Mouse (Mus musculus) embryonic facial prominence, embryonic 10.5 days (tissue): ENCODE measurements around the gene Cep250. TPM values are rescaled to one million over a fixed set of nuclear protein-coding genes. Genes with fewer than 3 reads are reported as not detected.

Source experiments
- DNase-seq: peaks from one replicate; pipeline ENCODE4 v3.0.0-alpha.2; 2017; ENCODE audit warnings: low spot score
- H3K27ac ChIP-seq: fragments of 300-500 bp; sonication (generic); replicated peaks from 2 replicates; pipeline ENCODE4 v1.5.1; 2016; ENCODE audit warnings: mild to moderate bottlenecking
- H3K27me3 ChIP-seq: fragments of 300-500 bp; sonication (generic); replicated peaks from 2 replicates; pipeline ENCODE4 v1.6.1; 2016; ENCODE audit warnings: low read depth, mild to moderate bottlenecking; ENCODE audit not compliant: poor library complexity, severe bottlenecking
- H3K36me3 ChIP-seq: fragments of 300-500 bp; sonication (generic); replicated peaks from 2 replicates; pipeline ENCODE4 v1.6.1; 2016; ENCODE audit warnings: mild to moderate bottlenecking, moderate library complexity
- H3K4me1 ChIP-seq: fragments of 300-500 bp; sonication (generic); 2 replicates; pipeline ENCODE4 v1.6.1; 2016
- H3K4me3 ChIP-seq: fragments of 300-500 bp; sonication (generic); 2 replicates; pipeline ENCODE4 v1.5.1; 2016; ENCODE audit warnings: mild to moderate bottlenecking, moderate library complexity
- H3K9me3 ChIP-seq: fragments of 300-500 bp; sonication (generic); 2 replicates; pipeline ENCODE4 v1.6.1; 2016; ENCODE audit warnings: mild to moderate bottlenecking
- WGBS: fragments of 180-500 bp; shearing (Covaris S2); methylation state at CpG from one replicate; pipeline ENCODE4 v1.1.7; 2016; 5-methylcytosine and 5-hydroxymethylcytosine counted together
- polyA plus RNA-seq: library from polyadenylated mRNA; unstranded; fragments of >200 nt; fragmentation: Nextera tagmentation; extraction: Ambion mirVana; gene quantifications from 2 replicates; pipeline ENCODE4 v1.2.1, GENCODE M21; 2016

The Cep250 gene
- polyA plus RNA-seq, 1 experiment from 2014 or later, result 31.4 TPM

- DNase-seq, result peak; percentile 33
- WGBS, result 5% methylated on average over 19 of the region's 19 CpGs
Measured at GRCm38 (mm10) chr2:156047929-156048328, 91.7 kb downstream of the Cep250 start.

More at GRCm38 (mm10) chr2:156047929-156048328, 91.7 kb downstream of the Cep250 start:
- no peaks in the 10 kb centered on the region for H3K9me3 ChIP-seq
- peaks cover 7% of the 10 kb centered on the region for H3K4me1 ChIP-seq
- H3K36me3 ChIP-seq, result no peaks in the 10 kb centered on the region
- H3K27me3 ChIP-seq, result peaks cover 39% of the 10 kb centered on the region
- no peak overlapping the region for H3K27ac ChIP-seq
- H3K4me3 ChIP-seq, result peak overlapping the region; percentile 39

Other genes with a start within 250 kb of the Cep250 start
- 27.0 and 28.6 TPM in 2 replicates for gene Edem2, start 227.0 kb upstream of the Cep250 start, polyA plus RNA-seq
- gene Gm17581, start 220.6 kb upstream of the Cep250 start, polyA plus RNA-seq, result not detected in 2 replicates
- 1.0 and 1.8 TPM in 2 replicates for gene Procr, start 205.3 kb upstream of the Cep250 start, polyA plus RNA-seq
- gene Mmp24, start 181.1 kb upstream of the Cep250 start, polyA plus RNA-seq, result 0.30 and 0.44 TPM in 2 replicates
- 7.1 and 8.4 TPM in 2 replicates for gene BC029722, start 137.0 kb upstream of the Cep250 start, polyA plus RNA-seq
- gene Eif6, start 129.5 kb upstream of the Cep250 start, polyA plus RNA-seq, result 247 and 259 TPM in 2 replicates
- 0.29 and 0.41 TPM in 2 replicates for gene Fam83c, start 121.6 kb upstream of the Cep250 start, polyA plus RNA-seq
- gene Uqcc1, start 26.1 kb upstream of the Cep250 start, polyA plus RNA-seq, result 74.2 and 82.8 TPM in 2 replicates
- gene Gm15557, start 15.7 kb upstream of the Cep250 start, polyA plus RNA-seq, result 0.12 TPM in 1 of 2 replicates, not detected in the other
- 0.52 and 0.91 TPM in 2 replicates for gene Gdf5, start 11.1 kb upstream of the Cep250 start, polyA plus RNA-seq
- 0.91 and 1.4 TPM in 2 replicates for gene 6430550D23Rik, start 51.5 kb downstream of the Cep250 start, polyA plus RNA-seq
- gene Ergic3, start 51.6 kb downstream of the Cep250 start, polyA plus RNA-seq, result 178 and 183 TPM in 2 replicates
- gene Fer1l4, start 96.5 kb downstream of the Cep250 start, polyA plus RNA-seq, result 0.11 TPM in 1 of 2 replicates, not detected in the other
- 5.9 and 6.0 TPM in 2 replicates for gene Spag4, start 108.7 kb downstream of the Cep250 start, polyA plus RNA-seq
- 75.6 and 79.6 TPM in 2 replicates for gene Cpne1, start 155.5 kb downstream of the Cep250 start, polyA plus RNA-seq
- 50.8 and 52.6 TPM in 2 replicates for gene Rbm12, start 155.5 kb downstream of the Cep250 start, polyA plus RNA-seq
- 23.3 and 35.7 TPM in 2 replicates for gene Gm28036, start 170.6 kb downstream of the Cep250 start, polyA plus RNA-seq
- 396 and 400 TPM in 2 replicates for gene Romo1, start 187.6 kb downstream of the Cep250 start, polyA plus RNA-seq
- 37.7 and 42.1 TPM in 2 replicates for gene Nfs1, start 187.7 kb downstream of the Cep250 start, polyA plus RNA-seq
- 557 and 577 TPM in 2 replicates for gene Rbm39, start 223.8 kb downstream of the Cep250 start, polyA plus RNA-seq
- 70.3 and 74.5 TPM in 2 replicates for gene Phf20, start 240.0 kb downstream of the Cep250 start, polyA plus RNA-seq